Mouse (Mus musculus): ENCODE data around the gene Clpx. TPM values are rescaled to one million over a fixed set of nuclear protein-coding genes. Genes with fewer than 3 reads are reported as not detected.
"Not testable (repeated sequence)": the region's sequence is repeated elsewhere in the genome, so short reads cannot be mapped to it uniquely, and the experiment has no call there.

Gene Clpx
- total RNA-seq, 2 experiments from 2014 or later = 50.7 to 53.1 TPM

DNA sequence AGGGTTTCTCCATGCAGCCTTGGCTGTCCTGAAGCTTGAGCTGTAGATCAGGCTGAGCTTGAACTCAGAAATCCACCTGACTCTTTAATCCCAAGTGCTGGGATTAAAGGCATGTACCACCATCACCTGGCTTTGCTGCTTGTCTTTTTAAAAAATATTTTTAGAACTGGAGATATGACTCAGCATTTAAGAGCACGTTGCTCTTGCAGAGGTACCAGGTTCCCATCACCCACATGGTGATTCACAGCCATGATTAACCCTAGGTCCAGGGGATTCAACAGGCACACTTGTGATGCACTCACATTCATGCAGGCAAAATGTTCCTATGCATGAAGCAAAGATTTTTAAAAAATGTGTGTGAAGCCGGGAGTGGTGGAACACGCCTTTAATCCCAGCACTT lies 1.6 kb upstream of the Clpx start:
- DNase-seq = no peak

DNA sequence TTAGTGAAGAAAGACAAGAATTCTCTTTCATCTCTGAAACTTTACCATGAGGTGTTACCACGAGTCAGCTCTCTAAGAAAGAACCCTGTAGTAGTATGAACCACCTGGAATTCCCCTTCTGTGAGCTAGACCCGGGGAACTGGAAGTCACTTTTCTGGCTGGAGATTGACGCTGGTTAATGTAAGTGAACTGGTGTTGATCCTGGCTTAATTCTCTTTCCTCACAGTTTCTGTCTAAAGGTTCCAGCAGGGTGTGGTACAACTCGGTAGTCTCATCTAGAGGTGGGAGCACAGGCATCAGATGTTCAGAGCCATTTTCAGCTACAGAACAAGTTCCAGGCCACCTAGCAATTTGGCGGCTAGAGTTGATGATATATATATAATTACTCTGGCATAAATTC lies 941 bp upstream of the Clpx start:
- DNase-seq = no peak

DNA sequence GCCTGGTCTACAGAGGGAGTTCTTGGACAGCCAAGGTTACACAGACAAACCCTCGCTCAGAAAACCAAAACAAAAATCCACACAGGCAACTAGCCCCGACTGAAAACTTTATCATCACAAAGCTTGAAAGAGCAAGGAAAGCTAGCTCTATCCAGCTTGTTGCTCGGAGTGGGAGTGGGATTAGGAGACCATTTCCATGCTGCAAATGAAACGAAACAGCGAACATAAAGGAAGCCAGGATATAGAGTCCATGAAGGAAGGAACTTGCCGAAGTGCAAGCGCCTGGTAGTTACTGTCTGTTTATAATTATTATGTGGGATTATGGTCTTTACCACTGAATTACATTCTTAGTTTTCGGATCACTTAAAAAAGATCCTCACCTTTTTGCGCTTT lies 484 bp upstream of the Clpx start:
- DNase-seq = no peak

DNA sequence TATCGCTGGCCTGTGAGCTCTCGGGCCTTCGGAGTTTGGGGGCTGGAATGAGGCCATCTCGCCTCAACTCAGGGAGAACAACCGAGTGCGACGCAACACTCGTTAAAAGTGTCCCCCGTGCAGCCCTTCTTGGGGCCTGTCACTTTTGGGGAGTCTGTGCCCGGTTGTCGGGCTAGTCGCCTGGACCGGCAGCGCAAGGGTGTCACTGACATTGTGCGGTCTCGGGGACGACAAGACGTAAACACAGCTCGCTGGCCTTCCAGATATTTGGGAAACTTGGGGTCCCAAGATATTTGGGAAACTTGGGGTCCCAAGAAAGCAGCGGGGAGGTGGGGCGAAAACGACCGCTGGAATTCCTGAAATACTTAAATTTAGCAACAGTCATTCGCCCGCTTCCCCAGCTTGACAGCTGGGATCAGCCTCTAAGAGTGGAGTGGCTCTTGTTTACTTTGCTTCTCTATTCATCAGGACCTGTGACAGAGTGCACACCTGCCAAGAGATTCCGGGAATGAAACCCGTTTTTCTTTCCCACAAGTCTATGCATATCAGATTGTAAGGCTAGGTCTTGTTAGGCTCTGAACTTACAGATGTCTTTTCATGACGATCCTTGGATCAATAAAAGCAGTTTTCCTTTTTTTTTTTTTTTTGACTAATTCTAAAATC lies 787 bp downstream of the Clpx start:
- no peak for DNase-seq

DNA sequence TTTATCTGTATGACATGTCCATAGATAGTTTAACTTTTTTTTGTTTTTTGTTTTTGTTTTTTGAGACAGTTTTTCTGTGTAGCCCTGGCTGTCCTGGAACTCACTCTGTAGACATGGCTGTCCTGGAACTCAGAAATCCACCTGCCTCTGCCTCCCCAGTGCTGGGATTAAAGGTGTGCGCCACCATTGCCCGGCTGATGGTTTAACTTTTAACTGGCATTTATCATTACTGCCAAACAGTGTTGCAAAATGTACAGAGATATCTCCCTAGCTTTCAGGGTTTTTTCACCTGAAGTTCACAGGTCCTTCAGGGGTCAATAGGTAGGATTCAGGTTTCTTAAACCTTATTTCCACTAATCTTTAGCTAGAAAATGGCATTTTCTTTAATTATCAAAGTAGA lies 3.0 kb downstream of the Clpx start:
- no peak for DNase-seq

DNA sequence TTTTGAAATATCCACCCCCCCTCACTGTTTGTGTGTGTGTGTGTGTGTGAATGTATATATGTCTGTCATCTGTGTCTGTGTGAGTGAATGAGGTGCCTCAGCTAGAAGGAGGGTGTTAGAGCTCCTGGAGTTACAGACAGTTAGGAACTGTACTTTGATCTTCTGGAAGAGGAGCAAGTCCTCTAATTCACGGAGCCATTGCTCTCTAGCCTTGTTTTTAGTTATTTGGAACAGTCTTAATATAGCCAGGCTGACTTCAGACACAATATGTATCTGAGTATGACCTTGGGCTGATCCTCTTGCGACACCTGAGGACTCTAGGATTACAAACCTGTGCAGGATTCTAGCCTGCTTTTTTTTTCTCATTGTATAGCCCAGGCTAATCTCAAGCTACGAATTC lies 4.7 kb downstream of the Clpx start:
- DNase-seq = no peak

DNA sequence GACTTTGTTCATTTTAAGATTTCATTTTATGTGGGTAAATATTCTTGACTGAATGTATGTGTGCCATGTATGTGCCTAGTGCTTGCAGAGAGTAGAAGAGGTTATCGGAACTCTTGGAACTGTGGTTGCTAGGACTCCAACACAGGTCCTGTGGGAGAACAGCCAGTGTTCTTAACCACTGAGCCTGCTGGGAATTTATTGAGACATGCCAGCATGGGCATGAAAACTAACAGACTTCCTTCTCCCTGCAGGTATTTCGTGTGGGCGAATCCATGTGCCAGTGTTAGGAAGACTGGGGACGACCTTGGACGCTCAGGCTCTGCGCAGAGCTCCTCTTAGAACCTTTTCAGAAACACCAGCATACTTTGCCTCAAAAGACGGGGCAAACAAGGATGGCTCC lies 5.6 kb downstream of the Clpx start:
- no peak for DNase-seq

DNA sequence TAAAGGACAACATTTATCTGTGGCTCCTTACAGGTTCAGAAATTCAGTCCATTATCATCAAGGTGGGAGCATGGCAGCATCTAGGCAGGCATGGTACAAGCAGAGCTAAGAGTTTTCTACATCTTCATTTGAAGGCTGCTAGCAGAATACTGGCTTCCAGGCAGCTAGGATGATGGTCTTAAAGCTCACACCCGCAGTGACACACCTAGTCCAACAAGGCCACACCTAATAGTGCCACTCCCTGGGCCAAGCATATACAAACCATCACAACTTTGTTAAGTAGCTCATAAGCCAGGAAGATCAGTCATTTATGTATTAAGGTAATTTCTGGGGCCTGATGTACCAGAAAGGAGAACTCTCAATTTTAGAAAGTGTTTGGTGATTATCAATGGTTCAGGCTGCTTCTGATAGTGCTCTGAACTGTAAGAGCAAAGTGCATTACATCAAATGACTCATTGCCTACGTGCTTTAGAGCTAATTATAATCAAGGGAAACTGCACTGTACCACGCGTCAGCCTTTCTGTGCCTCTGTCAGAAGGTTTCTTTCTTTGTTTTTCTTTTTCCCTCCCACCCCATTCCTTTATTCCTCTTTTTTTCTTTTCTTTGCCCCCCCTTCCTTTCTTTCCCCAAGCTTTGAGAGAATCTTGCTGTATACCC lies 8.4 kb downstream of the Clpx start:
- DNase-seq = no peak

DNA sequence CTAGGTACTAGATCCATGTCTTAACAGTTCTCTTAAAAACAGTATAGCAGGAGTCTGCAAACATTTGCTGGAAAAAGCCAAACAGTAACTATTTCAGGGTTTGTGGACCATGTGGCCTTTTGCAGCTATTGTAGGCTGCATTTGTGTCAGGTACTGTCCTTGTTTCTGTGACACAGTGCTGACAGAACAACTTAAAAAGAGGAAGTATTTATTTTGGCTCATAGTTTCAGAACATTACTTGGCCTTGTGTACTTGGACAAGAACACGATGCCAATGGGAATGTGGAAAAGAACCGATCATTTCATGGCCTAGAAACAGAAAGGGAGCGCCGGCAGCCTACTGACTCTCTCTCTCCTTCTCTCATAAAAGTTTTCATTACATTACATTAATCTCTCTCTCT lies 9.5 kb downstream of the Clpx start:
- no peak for DNase-seq

DNA sequence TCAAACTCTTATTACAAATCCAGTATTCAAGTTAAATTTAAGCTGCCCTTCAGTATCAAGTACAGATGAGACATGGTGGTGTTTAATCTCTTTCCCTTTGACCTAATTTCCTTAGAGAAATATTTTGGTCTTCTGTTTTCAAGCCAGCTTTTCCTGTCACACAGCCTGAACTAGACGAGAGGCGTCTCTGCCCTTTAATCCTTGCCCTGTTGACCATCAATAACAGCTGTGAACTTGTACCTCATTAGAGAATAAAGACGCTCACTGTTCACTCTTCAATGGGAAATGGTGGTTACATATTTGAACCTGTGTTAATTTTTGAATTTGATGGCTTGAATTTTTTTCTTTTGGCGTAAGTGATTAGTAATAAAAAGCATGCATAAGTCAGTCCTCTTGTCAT lies 10.2 kb downstream of the Clpx start:
- DNase-seq = no peak

DNA sequence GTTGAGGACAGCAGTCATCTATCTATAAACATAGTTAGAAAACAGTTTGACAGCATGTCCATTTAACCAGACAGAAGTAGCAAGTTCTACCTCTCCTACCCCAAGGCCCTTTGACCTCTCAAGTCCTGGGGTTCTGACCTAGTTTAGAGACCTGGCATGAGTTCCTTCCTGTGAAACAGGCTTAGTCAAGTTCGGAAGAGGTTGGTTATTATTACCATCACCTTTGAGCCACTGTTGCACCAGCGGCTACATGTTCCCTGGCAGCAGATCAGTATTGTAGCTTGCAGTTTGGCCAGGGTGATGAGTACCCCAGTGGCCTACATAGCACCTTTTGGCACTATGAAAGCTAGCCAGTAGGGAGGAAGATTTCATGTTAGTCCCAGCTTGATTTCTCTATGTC lies 12.6 kb downstream of the Clpx start:
- no peak for DNase-seq

DNA sequence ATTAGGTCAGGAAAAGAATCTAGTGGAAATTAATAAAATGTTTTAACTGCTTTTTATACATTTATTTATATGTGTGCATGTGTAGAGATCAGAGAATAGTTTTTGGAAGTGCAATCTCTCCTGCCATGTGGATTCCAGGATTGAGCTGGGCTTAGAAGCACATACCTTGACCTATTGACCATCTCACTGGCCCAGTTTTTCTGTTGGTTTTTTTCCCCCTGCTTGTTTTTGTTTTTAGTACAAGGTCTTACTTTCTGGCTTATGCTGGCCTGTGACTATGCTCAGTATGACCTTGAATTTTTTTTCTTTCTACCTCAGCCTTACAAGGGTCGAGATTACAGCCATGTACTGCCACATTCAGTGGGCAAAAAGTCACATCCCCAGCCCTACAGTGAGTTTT lies 14.0 kb downstream of the Clpx start:
- DNase-seq = no peak

DNA sequence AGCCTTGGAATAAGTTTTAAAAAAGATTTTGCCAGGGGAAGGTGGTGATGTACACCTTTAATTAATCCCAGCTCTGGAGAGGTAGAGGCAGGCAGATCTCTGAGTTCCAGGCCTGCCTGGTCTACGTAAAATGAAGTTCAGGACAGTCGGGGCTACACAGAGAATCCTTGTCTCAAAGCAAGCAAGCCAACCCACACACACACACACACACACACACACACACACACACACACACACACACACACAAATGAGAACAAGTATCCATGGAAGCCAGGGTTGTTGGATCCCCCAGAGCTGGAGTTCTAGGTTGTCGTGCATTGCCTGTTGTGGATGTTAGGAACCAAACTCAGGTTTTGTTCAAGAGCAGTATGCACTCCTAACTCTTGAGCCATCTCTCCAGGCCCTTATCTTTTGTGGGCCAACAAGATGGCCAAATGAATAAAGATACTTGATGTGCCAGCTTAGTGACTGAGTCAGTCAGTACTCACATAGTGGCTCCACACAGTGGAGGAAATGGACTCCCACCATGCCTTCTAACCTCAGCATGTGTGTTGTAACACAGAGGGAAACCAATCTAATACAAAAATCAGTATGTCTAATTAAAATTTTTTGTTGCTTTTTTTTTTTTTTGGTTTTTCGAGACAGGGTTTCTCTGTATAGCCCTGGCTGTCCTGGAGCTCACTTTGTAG lies 18.8 kb downstream of the Clpx start:
- no peak for DNase-seq

DNA sequence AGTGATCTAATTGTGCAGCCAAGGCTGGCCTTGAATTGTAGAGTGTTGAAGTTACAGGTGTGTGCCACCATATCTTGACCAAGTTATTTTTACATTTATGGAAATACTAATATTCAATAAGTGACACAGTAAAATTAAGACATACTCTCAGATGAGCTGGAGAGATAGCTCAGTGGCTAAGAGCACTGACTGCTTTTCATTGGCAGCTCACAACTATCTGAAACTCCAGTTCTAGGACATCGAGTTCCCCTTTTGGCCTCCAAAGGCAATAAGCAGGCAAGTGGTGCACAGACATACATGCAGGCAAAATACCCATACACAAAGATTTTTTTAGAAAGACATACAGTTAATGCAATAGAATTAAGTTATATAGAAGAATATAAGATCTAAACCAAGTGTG lies 19.8 kb downstream of the Clpx start:
- no peak for DNase-seq

DNA sequence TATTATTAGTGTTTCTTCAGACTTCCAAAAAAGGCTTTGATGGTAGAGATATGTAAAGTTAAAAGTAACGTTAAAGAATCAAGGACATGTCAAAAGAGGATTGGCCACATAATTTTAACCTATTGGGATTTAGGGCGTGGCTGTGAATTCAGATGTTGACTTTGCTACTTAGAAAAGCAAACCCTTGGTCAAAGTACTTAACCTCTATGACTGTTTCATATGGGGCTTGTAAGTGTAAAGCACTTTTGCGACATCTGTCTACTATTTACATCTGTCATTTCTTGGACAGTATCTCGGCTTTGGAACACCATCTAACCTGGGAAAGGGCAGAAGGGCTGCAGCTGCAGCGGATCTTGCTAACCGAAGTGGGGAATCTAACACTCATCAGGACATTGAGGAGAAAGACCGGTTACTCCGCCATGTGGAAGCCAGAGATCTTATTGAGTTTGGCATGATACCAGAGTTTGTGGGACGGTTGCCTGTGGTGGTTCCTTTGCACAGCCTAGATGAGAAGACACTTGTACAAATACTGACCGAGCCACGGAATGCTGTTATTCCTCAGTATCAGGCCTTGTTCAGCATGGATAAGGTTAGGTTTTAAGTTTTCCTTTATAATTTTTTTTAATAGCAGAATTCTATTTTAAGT lies 28.3 kb downstream of the Clpx start:
- DNase-seq = no peak

DNA sequence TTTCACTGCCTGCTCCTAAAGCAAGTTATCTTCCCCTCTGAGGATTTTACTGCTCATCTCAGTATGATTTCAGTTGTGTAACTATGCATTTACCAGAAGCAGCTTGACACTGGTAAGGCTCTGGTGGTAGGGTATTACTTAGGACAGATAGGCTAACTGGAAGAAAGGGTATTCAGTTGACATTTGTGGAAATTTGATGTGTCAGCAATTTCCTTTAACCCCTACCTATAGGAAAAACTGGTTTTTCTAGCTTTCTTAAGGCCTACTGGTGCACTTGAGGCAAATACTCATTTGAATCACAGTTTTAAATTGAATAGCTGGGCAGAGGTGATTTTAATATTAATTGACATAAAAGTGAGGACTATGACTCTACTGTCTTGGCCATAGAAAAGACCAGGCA lies 31.9 kb downstream of the Clpx start:
- no peak for DNase-seq

DNA sequence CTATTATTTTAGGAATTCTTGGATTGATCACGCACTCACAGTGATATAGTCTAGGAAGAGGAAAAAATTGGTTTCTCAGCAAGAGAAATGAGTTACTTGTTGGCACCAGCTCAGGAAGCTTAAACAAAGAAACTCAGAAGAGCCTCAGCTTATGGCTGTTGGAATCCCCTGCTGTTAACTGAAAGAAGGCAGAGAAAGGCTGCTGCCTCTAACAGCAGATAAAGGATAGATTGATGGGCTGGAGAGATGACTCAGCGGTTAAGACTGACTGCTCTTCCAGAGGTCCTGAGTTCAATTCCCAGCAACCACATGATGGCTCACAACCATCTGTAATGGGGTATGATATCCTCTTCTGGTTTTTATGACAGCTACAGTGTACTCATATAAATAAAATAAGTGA lies 33.3 kb downstream of the Clpx start:
- no peak for DNase-seq

DNA sequence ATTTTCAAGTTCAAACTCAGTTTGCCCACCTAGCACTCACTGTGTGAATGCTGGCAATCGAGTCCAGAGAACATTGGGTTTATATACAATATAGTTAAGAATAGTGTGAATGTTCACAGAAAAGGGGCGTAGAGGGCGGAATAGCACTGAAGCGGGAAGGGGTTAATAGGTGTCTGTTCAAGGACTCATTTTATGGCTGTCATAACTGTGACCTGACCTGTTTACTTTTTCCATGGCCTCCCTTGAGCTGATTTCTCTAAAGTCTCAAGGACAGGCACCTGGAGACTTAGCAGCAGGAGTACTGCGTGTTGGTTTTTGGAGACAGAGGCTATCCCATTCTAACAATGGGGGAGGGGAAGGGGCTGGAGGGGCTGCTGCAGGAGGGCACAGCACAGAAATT lies 39.9 kb downstream of the Clpx start:
- DNase-seq = no peak

DNA sequence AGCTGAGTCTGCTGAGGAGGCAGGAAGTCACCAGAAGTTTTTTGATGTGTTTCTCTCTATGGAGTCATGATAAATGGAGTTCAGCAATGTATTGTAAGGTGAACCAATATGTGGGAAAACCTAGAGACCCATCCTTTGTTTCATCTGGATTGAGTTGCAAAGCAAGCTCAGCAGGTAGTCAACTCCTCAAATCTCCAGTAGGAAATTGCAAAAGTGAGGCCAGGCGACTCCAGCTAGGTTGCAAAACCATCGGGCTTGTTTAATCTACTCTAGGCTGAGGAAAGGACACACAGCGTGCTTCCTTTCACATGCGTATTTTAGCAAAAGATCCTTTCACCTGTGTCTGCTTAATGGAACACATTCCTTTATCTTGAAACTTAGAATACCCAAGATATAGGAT lies 45.1 kb downstream of the Clpx start:
- no peak for DNase-seq

DNA sequence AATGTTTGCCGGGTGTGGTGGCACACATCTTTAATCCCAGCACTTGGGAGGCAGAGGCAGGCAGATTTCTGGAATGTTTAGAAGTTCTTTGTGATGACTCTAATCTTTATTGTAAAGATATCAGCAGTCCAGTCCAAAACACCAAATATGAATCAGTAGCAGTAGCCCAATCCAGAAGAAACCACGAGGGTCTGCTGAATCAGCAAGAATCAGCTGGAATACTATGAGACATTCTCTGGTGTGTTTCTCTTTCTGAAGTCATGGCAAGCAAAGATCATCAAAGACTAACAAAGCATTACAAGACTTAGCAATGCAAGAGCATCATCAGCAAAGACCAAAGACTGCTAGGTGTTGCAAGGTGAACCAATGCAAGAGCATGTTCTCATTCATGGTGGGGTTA lies 46.4 kb downstream of the Clpx start:
- no peak for DNase-seq

DNA sequence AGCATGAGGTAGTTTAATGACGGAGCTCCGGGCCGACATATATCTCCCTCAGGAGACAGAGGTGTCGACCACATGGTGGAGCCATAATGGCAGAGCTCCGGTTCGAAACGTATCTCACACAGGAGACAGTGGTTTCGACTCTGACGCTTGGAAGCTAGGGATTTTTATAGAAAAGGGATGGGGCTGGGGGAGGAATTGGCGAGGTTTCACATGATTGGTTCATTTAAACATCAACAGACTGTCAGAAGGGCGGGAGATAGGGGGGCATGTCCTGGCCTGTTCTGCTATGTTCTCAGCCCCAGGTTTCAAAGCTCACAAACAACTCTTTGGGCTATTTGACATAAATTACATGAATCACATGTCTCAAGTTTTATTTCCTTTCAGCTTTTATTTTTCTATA lies 51.4 kb downstream of the Clpx start:
- not testable (repeated sequence) for DNase-seq

DNA sequence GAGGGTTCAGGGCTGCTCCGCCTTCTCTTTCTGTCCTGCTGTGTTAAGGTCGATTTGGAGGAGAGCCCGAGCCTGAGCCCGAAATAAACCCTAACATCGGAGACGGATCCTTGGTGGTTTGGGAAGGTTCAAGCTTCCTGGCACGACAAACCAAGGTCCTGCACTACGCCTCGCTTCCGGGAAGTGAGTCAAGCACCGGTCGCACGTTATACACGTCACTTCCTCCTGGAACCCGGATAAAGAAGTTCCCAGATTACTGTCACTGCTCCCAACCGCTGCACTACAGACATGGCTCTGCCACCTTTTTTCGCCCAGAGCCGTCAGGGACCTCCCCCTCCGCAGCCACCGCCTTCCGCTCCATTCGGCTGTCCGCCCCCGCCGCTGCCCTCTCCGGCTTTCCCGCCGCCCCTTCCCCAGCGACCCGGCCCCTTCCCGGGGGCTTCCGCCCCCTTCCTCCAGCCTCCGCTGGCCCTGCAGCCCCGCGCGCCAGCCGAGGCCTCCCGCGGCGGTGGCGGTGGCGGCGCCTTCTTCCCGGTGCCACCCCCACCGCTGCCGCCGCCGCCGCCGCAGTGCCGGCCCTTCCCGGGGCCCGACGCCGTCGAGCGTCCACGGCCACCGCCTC lies 51.9 kb downstream of the Clpx start, which contains the start of gene Pdcd7:
Pdcd7 (plus strand) TSS at position 251 of the 622 bp plus-strand sequence.
- peak; percentile 95 for DNase-seq

DNA sequence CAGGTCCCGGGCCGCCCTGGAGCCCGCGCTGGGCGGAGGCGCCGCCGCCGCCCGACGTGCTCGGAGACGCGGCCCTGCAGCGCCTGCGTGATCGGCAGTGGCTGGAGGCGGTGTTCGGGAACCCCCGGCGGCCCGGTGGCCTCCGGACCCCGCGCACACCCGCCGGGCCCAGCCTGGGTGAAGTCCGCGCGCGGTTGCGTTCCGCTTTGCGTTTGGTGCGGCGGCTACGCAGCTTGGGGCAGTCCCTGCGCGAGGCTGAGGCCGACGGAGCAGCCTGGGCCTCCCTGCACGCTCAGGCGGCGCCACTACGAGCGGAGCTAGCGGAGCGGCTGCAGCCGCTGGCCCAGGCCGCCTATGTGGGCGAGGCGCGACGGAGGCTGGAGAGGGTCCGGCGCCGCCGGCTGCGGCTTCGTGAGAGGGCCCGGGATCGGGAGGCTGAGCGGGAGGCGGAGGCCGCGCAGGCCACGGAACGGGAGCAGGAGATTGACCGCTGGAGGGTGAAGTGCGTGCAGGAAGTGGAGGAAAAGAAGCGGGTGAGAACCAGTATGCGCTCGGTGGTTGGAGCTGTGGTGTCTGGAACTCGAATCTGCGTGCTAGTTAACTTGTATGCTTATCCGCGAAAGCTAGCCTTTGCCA lies 52.5 kb downstream of the Clpx start:
- DNase-seq = peak; percentile 54
